Mouse (Mus musculus) hindbrain, embryonic 10.5 days (tissue): ENCODE measurements around the gene Cabp1. TPM values are rescaled to one million over a fixed set of nuclear protein-coding genes. Genes with fewer than 3 reads are reported as not detected.
A peak's percentile ranks its signal among the peaks of the same experiment; 100 is the strongest.
"Not testable (repeated sequence)": the region's sequence is repeated elsewhere in the genome, so short reads cannot be mapped to it uniquely, and the experiment has no call there.

Experiments used
- DNase-seq: peaks from one replicate; pipeline ENCODE4 v3.0.0-alpha.2; 2017; ENCODE audit warnings: low spot score
- H3K27ac ChIP-seq: fragments of 300-500 bp; sonication (generic); 2 replicates; pipeline ENCODE4 v1.5.1; 2016; ENCODE audit warnings: mild to moderate bottlenecking, moderate library complexity
- H3K27me3 ChIP-seq: fragments of 300-500 bp; sonication (generic); 2 replicates; pipeline ENCODE4 v1.6.1; 2016; ENCODE audit warnings: mild to moderate bottlenecking; ENCODE audit not compliant: poor library complexity, insufficient read depth, severe bottlenecking
- H3K36me3 ChIP-seq: fragments of 300-500 bp; sonication (generic); 2 replicates; pipeline ENCODE4 v1.6.1; 2016; ENCODE audit warnings: mild to moderate bottlenecking, moderate library complexity
- H3K4me1 ChIP-seq: fragments of 300-500 bp; sonication (generic); replicated peaks from 2 replicates; pipeline ENCODE4 v1.6.1; 2016; ENCODE audit warnings: mild to moderate bottlenecking
- H3K4me3 ChIP-seq: fragments of 300-500 bp; sonication (generic); 2 replicates; pipeline ENCODE4 v1.5.1; 2016; ENCODE audit warnings: mild to moderate bottlenecking, moderate library complexity
- H3K9me3 ChIP-seq: fragments of 300-500 bp; sonication (generic); 2 replicates; pipeline ENCODE4 v1.6.1; 2016; ENCODE audit warnings: mild to moderate bottlenecking, moderate library complexity
- WGBS: fragments of 180-500 bp; shearing (Covaris S2); methylation state at CpG from one replicate; pipeline ENCODE4 v1.1.7; 2016; 5-methylcytosine and 5-hydroxymethylcytosine counted together
- polyA plus RNA-seq: library from polyadenylated mRNA; unstranded; fragments of >200 nt; fragmentation: Nextera tagmentation; extraction: Ambion mirVana; gene quantifications from 2 replicates; pipeline ENCODE4 v1.2.1, GENCODE M21; 2016

The Cabp1 gene
- polyA plus RNA-seq, 1 experiment from 2014 or later, result 6.1 TPM

DNA sequence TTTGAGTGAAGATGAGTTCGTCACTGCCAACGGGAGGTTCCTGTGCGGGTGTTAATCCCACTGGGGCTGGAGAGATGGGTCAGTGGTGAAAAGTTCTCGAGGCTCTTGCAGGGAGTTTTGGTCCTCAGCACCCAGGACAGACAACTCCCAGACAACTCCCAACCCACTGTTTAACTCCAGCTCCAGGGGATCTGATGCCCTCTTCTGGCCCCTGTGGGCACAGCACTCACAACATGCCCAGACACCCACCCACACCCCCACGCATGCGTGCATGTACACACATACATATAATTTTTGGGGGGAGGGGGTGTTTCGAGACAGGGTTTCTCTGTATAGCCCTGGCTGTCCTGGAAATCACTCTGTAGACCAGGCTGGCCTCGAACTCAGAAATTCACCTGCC, 30.6 kb downstream of the Cabp1 start:
- Histone ChIP-seq H3K4me1 (peaks cover 42% of the 10 kb centered on the region), H3K27ac (no peak overlapping the region), H3K36me3 (no peaks in the 10 kb centered on the region), H3K27me3 (no peaks in the 10 kb centered on the region), H3K4me3 (0 out of 2 replicates have a peak overlapping the region, but pooled peaks have one; percentile 3), H3K9me3 (no peaks in the 10 kb centered on the region)
- peak; percentile 60 for DNase-seq
- WGBS, result 39% methylated on average over 8 of the region's 8 CpGs

DNA sequence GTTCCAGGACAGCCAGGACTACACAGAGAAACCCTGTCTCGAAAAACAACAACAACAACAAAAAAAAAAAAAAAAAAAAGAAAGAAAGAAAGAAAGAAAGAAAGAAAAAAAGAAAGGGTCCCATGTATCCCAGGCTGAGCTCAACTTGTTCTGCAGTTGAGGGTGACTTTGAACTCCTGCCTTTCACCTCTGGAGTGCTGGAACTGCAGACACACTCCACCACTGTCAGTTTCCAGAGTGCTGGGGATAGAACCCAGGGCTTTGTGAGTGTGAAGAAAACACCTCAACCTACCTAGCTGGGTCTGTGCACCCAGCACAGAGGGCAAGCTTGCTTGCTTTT, 32.3 kb downstream of the Cabp1 start:
- DNase-seq, H3K9me3 ChIP-seq, H3K36me3 ChIP-seq, H3K27ac ChIP-seq, H3K27me3 ChIP-seq, H3K4me3 ChIP-seq: not testable (repeated sequence)
- 100% methylated on average over 1 of the region's 1 CpGs for WGBS
- H3K4me1 ChIP-seq, result peaks cover 46% of the 10 kb centered on the region

DNA sequence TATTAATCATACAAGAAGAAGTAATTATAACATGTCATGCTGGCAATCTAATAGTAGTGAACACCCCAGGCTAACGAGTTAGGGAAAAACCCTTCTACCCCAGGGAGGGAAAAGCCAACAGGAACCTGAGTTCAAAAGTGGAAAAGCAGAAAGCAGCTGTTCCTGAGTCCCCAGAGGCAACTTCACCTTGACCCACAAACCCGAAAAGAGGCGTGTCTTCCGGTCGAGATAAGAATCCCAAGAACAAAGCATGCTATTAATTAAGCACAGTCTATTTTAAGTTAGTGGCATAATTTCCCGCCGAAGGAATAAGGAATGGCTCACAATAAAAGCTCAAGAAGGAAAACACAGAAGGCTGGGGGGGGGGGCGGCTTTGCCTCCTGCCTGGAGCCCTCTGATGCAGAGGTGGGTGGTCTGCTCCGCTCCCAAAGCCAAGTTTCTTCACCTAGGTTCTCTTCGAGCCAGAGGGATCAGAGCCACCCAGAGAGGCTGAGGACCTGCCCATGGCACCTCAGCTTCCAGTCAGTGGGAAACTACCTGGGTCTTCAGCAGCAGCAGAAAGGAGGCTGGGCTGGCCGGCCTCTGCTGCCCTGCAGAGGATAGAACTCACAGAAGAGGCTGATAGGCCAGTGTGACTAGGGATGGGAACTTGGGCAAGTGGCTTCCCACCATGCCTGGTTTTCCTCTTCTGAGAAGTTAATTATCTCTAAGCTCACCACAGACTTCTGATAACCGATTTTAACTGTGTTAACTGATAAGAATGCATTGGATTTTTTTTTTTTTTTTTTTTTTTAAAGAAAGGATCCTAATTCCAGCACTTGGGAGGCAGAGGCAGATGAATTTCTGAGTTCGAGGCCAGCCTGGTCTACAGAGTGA, 32.9 kb downstream of the Cabp1 start:
- Histone ChIP-seq H3K27me3 (no peaks in the 10 kb centered on the region), H3K27ac (no peak overlapping the region)

DNA sequence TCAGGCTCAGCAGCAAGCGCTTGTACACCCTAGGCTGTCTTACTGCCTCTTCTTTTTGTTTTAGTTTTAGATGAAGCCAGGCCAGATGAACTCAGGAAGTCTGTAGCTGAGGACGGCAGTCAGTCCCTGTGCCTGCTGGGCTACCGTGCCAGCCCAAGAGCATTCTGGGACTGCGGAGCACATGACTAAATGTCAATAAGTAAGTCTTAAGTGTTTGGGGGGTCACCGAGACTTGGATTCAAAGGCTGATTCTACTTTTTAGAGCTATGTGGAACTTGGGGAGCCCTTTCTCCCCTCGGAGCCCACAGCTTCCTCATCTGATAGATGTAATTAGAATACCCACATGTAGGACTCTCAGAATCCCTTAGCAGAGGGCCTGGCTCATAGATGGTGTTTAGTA, 33.5 kb downstream of the Cabp1 start:
- DNase-seq, result no peak
- H3K36me3 ChIP-seq, result no peaks in the 10 kb centered on the region
- H3K27ac ChIP-seq, result peak overlapping the region; percentile 35; the same call in 1 of the 2 replicates
- no peak overlapping the region for H3K4me3 ChIP-seq
- peaks cover 51% of the 10 kb centered on the region for H3K4me1 ChIP-seq
- no peaks in the 10 kb centered on the region for H3K9me3 ChIP-seq
- no peaks in the 10 kb centered on the region for H3K27me3 ChIP-seq
- 81% methylated on average over 6 of the region's 6 CpGs for WGBS

More for the DNA sequence above, 32.9 kb downstream of the Cabp1 start:
- Histone ChIP-seq H3K4me1 (peaks cover 46% of the 10 kb centered on the region), H3K9me3 (no peaks in the 10 kb centered on the region), H3K4me3 (0 out of 2 replicates have a peak overlapping the region, but pooled peaks have one; percentile 3), H3K36me3 (no peaks in the 10 kb centered on the region)
- WGBS, result 55% methylated on average over 13 of the region's 13 CpGs
- no peak for DNase-seq

DNA sequence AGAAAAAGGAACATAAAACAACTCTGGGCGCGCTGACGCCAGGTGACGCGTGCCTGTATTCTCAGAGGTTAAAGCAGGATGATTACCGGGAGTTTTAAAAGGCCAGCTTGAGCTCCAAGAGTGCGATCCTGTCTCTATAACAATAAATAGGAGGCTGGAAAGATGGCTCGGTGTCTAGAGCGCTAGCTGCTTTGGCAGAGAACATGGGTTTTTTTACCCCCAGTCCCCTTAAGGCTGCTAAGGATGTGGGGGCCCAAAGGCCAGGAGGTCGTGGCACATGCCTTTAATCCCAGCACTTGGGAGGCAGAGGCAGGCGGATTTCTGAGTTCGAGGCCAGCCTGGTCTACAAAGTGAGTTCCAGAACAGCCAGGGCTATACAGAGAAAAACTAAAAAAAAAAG, 35.0 kb downstream of the Cabp1 start:
- 41% methylated on average over 12 of the region's 12 CpGs for WGBS
- Histone ChIP-seq H3K27me3 (no peaks in the 10 kb centered on the region), H3K36me3 (0 out of 2 replicates have a peak, but pooled peaks cover 5% of the 10 kb centered on the region), H3K4me1 (peaks cover 65% of the 10 kb centered on the region), H3K27ac (peak overlapping the region; percentile 97), H3K4me3 (peak overlapping the region; percentile 87), H3K9me3 (no peaks in the 10 kb centered on the region)
- no peak for DNase-seq

DNA sequence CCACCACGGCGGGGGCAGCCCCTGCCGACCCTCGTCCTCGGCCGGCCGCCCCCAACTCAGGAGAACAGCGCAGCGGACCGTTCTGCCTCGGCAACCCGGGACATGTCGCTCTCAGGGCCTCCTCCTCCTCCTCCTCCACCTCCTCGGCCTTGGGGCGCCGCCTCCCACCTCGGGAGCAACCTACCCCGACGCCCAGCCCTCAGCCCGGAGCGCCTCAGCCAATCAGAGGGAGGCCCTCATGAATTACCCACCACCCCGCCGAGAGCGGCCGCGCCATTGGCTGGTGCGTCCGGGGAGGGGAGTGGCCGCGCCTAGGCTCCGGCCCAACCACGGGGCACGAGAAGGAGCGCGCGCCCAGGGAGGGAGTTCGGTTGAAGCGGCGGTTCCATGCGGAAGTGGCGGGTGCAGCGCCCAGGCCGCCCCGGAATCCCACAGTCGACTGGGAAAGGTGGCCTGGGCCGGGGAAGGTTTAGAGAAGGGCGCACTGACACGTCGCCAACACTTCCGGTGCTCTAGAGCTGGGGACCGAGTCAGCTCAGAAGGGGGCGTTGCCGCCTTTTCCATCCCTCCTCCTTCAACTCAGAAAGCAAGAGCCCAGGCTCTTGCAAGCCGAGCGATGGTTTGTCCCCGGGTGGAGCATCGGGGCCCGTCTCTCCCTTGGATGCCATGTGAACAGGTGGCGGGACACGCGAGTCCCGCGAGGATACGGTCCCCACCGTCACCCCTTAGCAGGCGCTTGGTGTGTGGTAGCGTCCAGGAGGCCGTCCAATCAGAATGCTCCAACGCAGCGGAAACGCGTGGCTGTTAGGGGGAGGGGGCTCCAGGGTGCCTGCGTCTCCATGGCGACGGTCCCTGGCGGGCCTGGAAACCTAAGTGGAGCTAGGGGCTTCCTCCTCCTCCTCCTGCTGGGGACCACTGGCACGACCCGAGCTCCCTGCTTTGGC, 35.9 kb downstream of the Cabp1 start, which contains the start of gene Mlec:
TSS of gene Mlec (minus strand) at position 140 of the 944 bp plus-strand sequence.
- Histone ChIP-seq H3K27me3 (no peaks in the 10 kb centered on the region), H3K27ac (peak within 1 kb of the TSS; percentile 97), H3K36me3 (peaks cover 8% of the 10 kb centered on the region; the same call in 1 of the 2 replicates), H3K4me3 (peak within 1 kb of the TSS; percentile 87), H3K4me1 (peaks cover 69% of the 10 kb centered on the region), H3K9me3 (no peaks in the 10 kb centered on the region)
- 1% methylated on average over 78 of the region's 78 CpGs for WGBS
- DNase-seq, result peak; percentile 99

DNA sequence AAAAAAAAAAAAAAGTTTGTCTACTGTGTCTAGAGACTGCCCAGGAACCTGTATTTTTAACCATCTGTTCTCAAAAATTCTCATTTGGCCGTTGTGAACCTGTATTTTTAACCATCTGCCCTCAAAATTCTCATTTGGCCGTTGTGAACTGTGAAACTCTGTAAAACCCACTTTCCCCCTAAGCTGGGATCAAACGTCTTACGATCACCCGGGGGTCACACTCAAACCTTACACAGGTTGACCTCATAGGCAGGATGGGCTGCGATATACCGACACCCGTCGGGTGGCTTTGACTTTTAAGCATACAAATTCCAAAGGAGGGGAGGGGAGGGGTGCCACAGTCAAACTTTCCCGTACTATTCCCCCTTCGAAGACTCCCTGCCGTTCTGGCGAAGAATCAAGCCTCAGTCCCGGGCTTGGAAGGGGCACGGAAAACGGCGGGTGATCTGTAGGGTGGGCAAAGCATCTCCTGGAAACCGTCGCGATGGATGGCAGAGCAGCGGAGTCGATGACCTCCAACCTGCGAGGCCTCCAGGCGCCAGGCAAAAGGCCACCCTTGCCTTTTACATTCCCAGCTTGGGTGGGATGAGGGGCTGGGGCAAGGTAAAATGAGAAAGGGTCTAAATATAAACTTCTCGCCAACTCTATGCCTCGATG, 37.1 kb downstream of the Cabp1 start:
- Histone ChIP-seq H3K27ac (peak overlapping the region; percentile 97), H3K27me3 (no peaks in the 10 kb centered on the region), H3K36me3 (peaks cover 19% of the 10 kb centered on the region), H3K4me3 (peak overlapping the region; percentile 87), H3K4me1 (peaks cover 78% of the 10 kb centered on the region), H3K9me3 (no peaks in the 10 kb centered on the region)
- DNase-seq, result peak; percentile 47
- 4% methylated on average over 26 of the region's 26 CpGs for WGBS

DNA sequence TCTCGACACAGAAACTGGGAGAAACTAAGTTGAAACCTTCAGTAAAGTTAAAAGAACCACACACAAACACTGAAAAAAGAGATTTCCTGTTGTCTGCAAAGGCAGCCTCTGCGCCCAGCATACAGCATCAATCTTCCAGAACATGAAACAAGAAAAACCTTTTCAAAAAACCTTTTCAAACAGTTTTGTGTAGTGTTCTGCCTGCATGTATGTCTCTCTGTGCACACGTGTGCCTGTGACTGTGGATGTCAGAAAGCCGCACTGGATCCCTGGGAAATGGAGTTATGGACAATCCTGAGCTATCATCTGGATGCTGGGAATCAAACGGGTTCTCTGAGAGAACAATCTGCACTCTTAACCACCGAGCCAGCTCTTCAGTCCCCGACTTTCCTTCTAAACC, 37.8 kb downstream of the Cabp1 start:
- DNase-seq, result no peak
- Histone ChIP-seq H3K36me3 (peaks cover 23% of the 10 kb centered on the region), H3K4me1 (peaks cover 77% of the 10 kb centered on the region), H3K27ac (no peak overlapping the region), H3K4me3 (peak overlapping the region; percentile 87), H3K27me3 (no peaks in the 10 kb centered on the region), H3K9me3 (no peaks in the 10 kb centered on the region)
- WGBS, result 69% methylated on average over 7 of the region's 7 CpGs

DNA sequence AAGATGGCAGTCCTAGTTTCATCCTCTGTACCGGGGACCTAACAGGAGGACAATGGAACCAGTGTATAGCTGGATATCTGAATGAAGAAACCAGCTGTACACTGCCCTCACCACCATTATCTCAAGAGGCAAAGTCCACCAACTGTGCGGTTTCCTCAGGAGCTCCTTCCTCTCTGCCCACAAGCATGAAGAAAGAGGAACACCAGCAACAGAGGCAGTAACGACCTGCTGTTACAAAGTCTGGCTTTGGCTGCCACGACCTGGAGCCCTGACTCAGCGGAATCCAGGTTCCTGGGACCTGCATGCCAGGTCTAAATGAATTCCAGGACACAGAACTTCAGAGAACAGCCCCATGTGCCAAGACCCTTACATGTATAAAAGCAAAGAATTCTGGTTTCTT, 38.4 kb downstream of the Cabp1 start:
- WGBS, result 50% methylated on average over 5 of the region's 5 CpGs
- Histone ChIP-seq H3K27me3 (no peaks in the 10 kb centered on the region), H3K4me1 (peaks cover 71% of the 10 kb centered on the region), H3K4me3 (peak overlapping the region; percentile 87), H3K36me3 (peaks cover 29% of the 10 kb centered on the region), H3K27ac (peak overlapping the region; percentile 66), H3K9me3 (no peaks in the 10 kb centered on the region)
- no peak for DNase-seq

DNA sequence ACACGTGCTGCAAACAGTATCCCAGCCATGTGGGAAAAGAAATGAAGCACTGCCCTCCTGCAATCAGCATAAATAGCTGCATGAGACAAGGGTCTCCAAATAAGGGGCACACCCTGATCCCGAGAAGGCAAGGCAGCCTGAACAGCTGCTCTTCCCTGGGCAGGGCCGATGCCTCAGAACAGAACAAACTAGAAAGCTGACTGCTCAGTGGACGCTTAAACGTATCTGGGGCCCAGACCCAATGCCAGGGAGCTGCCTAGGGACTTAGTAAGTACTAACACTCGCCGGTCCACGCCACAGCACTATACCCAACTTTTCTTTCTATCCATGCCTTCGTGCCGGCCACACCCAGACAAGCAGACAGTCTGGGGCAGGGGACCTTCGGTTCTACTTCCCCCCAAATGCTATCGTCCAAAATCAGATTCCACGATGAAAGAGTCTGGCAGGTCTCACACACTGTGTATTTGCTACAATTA, 39.0 kb downstream of the Cabp1 start:
- WGBS, result 81% methylated on average over 13 of the region's 13 CpGs
- DNase-seq, result no peak
- Histone ChIP-seq H3K4me1 (peaks cover 67% of the 10 kb centered on the region), H3K27ac (peak overlapping the region; percentile 66), H3K9me3 (no peaks in the 10 kb centered on the region), H3K4me3 (peak overlapping the region; percentile 87), H3K27me3 (no peaks in the 10 kb centered on the region), H3K36me3 (peaks cover 35% of the 10 kb centered on the region)

DNA sequence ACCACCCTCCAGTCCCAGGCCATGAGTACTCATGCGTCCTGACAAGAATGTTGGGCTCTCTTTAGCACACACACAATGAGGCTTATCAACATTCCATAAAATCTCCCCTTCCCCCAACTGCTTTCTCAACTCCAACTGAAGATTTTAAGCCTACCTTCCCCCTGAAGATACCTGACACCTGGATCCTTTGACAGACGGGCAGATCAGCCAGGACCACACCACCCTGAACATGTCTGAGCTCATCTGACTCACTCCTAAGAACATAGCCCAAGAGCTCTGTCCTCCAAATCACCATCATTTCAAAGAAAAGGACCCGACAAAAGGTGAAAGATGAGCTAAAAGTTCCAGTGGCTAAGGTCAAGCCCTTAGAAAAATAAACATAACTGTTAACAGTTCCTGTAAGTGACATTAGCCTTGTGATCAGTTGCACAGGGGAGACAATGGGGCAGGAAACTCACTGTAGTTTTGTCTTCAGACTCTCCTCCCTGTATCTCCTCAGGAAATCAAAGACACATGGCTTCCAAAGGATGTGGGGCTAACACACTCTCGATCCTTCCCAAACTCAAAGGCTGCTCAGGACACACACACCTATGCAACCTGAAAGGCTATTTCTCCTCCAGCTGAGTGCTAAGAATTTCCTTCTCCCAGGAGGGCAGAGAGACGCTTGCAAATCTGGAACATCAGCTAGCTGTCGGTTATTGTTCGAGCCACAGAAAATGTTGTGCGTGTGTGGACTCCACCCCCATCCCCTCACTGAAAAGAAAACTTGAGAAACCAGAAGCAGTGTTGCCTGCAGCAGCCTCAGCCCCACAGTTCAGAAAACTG, 41.8 kb downstream of the Cabp1 start:
- WGBS, result 64% methylated on average over 8 of the region's 8 CpGs
- Histone ChIP-seq H3K4me1 (peaks cover 53% of the 10 kb centered on the region), H3K27me3 (no peaks in the 10 kb centered on the region), H3K9me3 (no peaks in the 10 kb centered on the region), H3K36me3 (peaks cover 64% of the 10 kb centered on the region), H3K4me3 (no peak overlapping the region), H3K27ac (no peak overlapping the region)
- no peak for DNase-seq
